Mouse (Mus musculus): ENCODE measurements at regions not wholly inside any gene's neighbourhood (a gene's known extent, or its start where the extent isn't known, plus 50 kb on each side); places are given as distances from the start of the nearest gene placed in this dataset.

DNA sequence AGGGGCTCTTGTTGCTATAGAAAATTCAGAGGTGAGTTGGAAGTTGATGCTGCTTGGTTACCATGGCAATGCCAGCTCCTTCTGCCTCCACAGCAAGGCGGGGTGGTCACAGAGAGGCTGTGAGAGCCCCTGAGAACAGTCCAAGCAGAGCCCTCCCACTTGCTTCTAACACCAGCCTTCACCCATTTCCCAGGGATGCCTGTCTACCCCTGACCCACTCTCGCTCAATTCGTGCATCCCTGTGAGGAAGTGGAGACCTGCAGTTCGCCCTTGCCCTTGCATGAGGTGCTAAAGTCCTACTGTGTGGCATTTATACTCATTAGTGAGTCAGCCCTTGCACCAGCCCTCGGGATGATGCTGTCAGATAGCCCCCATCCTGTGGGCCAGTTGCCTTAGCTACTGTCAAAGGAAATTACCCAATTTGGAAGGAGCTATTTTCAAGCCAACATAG lies 82.1 kb upstream of the Bod1 start:
- H3K36me3 ChIP-seq (ENCODE audit: control insufficient read depth, insufficient read depth, low read length): no peaks in the 10 kb centered on the region
- no peak overlapping the region for H3K4me2 ChIP-seq (ENCODE audit: low read length)
- H3K9me3 ChIP-seq (ENCODE audit: control insufficient read depth, low read length): no peaks in the 10 kb centered on the region
- no peaks in the 10 kb centered on the region for H3K27me3 ChIP-seq (ENCODE audit: control insufficient read depth, insufficient read depth, low read length)
- ATAC-seq (ENCODE audit: low FRiP score, low TSS enrichment) (peak; percentile 61; the same call in 1 of the 2 replicates), DNase-seq (peak; percentile 71)
- peaks cover 18% of the 10 kb centered on the region for H3K4me1 ChIP-seq (ENCODE audit: control insufficient read depth, insufficient read depth, low read length)
- no peak overlapping the region for H3K9ac ChIP-seq (replicated peaks; ENCODE audit: low read length)
- 44% methylated on average over 5 of the region's 5 CpGs for WGBS
- H3K27ac ChIP-seq (replicated peaks; ENCODE audit: low read depth, low read length): peak overlapping the region; percentile 82
- H3K4me3 ChIP-seq (replicated peaks; ENCODE audit: low read depth, low read length): no peak overlapping the region

DNA sequence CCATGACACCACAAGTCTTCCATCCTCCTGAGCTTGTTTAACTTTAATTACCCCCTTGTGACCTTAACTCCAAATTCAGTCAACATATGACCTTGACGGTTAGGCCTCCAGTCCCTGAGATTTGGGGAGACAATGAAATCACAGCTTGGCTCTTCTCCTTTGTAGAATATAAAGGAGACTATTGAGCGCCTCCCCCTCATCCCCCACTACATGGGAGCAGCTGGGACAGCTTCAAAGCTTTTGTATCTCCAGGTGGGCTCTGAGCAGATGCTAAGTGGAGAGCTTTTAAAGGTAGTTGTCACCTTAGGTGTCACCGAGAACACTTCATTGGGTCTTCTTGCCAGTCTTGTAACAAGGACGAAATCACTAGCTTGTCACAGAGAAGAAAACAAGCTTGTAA lies 82.7 kb upstream of the Bod1 start:
- H3K27me3 ChIP-seq (ENCODE audit: control insufficient read depth, insufficient read depth, low read length): no peaks in the 10 kb centered on the region
- H3K4me1 ChIP-seq (ENCODE audit: control insufficient read depth, insufficient read depth, low read length): peaks cover 20% of the 10 kb centered on the region
- H3K9me3 ChIP-seq (ENCODE audit: control insufficient read depth, low read length): no peaks in the 10 kb centered on the region
- DNase-seq: no peak
- no peak for ATAC-seq (ENCODE audit: low FRiP score, low TSS enrichment)
- peak overlapping the region; percentile 82 for H3K27ac ChIP-seq (replicated peaks; ENCODE audit: low read depth, low read length)
- H3K36me3 ChIP-seq (ENCODE audit: control insufficient read depth, insufficient read depth, low read length): no peaks in the 10 kb centered on the region
- no peak overlapping the region for H3K9ac ChIP-seq (replicated peaks; ENCODE audit: low read length)
- no peak overlapping the region for H3K4me3 ChIP-seq (replicated peaks; ENCODE audit: low read depth, low read length)
- no peak overlapping the region for H3K4me2 ChIP-seq (ENCODE audit: low read length)
- WGBS: 46% methylated on average over 4 of the region's 4 CpGs

DNA sequence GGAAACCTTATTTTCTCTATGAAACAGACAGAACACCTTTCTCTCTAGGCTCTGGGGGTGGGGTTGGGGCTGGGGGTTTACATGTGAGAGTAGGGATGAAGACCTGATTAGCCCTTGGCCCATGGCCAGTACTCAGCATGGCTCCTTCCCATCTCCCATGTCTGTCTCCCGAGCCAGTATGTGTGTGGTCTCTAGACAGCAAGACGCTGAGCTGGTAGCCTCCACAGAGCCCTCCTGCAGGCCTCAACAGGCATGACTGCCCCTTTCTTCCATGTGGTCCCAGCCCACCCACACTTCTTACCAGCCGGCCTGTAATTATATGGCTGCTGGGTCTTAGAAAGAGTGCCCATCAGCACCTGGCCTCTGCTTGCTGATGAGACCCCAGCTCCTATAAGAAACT lies 84.2 kb upstream of the Bod1 start:
- no peak overlapping the region for H3K4me3 ChIP-seq (replicated peaks; ENCODE audit: low read depth, low read length)
- ATAC-seq (ENCODE audit: low FRiP score, low TSS enrichment) (no peak), DNase-seq (no peak)
- H3K27ac ChIP-seq (replicated peaks; ENCODE audit: low read depth, low read length): no peak overlapping the region
- peaks cover 32% of the 10 kb centered on the region for H3K4me1 ChIP-seq (ENCODE audit: control insufficient read depth, insufficient read depth, low read length)
- no peaks in the 10 kb centered on the region for H3K36me3 ChIP-seq (ENCODE audit: control insufficient read depth, insufficient read depth, low read length)
- WGBS: 19% methylated on average over 3 of the region's 3 CpGs
- no peaks in the 10 kb centered on the region for H3K27me3 ChIP-seq (ENCODE audit: control insufficient read depth, insufficient read depth, low read length)
- no peak overlapping the region for H3K9ac ChIP-seq (replicated peaks; ENCODE audit: low read length)
- no peaks in the 10 kb centered on the region for H3K9me3 ChIP-seq (ENCODE audit: control insufficient read depth, low read length)
- no peak overlapping the region for H3K4me2 ChIP-seq (ENCODE audit: low read length)

DNA sequence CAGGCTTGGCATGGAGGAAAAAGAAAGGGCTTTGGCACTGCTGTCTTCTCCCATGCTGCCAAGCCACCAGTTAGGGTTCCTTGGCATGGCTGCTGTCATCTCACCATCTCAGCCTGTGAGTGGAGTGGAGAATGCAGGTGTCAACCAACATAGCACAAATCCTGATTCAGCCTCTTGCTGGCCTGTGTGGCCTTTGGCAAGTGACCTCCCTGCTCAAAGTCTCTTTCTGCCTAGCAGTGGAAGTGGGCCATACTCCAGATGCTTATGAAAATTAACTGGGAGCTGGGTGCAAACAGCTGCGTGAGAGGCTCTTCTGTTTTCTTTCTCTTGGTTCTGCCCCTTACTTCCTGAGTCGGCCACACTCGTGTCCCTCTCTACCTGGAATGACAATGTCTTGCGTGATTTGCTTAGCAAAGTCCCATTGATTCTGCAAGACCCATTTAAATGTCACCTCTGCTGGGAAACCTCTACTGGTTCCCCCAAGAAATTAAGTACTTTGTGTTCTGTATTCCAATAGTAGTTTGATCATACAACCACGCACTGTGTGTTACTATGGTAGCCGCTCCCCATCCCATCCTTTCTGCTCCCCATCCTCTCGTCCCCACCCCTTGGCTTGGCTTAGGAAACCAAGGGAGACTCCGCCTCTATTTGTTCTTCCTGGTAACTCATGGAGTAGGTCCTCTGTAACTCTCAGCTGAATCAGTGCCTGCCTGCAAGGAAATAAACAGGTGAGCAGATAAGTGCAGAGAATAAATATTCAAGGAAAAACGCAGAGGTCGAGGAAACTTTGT lies 84.9 kb upstream of the Bod1 start:
- no peak for DNase-seq
- H3K27me3 ChIP-seq (ENCODE audit: control insufficient read depth, insufficient read depth, low read length): no peaks in the 10 kb centered on the region
- H3K36me3 ChIP-seq (ENCODE audit: control insufficient read depth, insufficient read depth, low read length): no peaks in the 10 kb centered on the region
- no peak overlapping the region for H3K27ac ChIP-seq (replicated peaks; ENCODE audit: low read depth, low read length)
- no peak overlapping the region for H3K4me2 ChIP-seq (ENCODE audit: low read length)
- no peaks in the 10 kb centered on the region for H3K9me3 ChIP-seq (ENCODE audit: control insufficient read depth, low read length)
- 88% methylated on average over 10 of the region's 10 CpGs for WGBS
- peaks cover 32% of the 10 kb centered on the region for H3K4me1 ChIP-seq (ENCODE audit: control insufficient read depth, insufficient read depth, low read length)
- no peak for ATAC-seq (ENCODE audit: low FRiP score, low TSS enrichment)
- H3K4me3 ChIP-seq (replicated peaks; ENCODE audit: low read depth, low read length): no peak overlapping the region
- H3K9ac ChIP-seq (replicated peaks; ENCODE audit: low read length): no peak overlapping the region

DNA sequence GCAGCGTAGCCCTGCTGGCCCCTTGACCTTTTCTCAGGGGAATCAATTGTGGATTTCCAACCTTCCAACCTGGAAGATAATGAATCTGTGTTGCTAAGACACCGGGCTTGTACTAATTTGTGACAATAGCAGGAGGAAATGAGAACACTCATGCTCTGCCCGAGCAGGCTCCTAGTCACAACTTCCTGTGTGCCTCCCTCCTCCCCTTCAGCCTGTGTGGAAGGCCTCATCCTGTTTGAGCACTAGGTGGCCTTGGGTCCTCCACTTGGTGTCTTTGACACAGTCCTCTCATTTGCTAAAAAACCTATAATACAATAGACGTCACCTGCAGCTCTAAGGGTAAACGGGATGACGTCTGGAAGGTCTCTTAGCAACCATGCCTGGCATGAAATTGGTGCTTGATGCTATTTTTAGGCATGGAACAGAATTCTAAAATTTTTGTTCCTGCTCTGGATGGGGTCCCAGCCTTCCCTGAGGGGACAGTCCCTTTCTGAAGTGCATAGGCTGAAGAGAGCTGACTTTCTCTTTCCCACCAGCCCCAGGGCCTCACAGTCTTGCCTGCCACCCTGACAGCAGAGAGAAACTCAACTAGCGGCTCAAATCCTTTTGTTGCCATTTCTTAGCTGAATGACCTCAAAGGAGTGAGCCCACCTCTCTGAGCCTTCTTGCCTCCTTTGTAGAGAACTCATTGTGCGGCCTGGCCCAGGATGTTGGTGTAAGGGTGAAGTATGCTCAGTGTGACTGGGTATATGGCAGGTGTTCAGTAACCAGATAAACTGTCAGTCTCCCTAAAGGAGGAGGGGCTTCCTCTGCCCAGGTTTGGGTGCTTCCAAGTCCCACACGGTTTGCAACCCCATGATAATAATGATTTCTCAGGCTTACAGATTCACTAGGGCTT lies 88.4 kb upstream of the Bod1 start:
- ATAC-seq (ENCODE audit: low FRiP score, low TSS enrichment): no peak
- WGBS: 24% methylated on average over 9 of the region's 9 CpGs
- Histone ChIP-seq H3K27me3 (ENCODE audit: control insufficient read depth, insufficient read depth, low read length) (no peaks in the 10 kb centered on the region), H3K9me3 (ENCODE audit: control insufficient read depth, low read length) (no peaks in the 10 kb centered on the region), H3K9ac (replicated peaks; ENCODE audit: low read length) (no peak overlapping the region), H3K4me2 (ENCODE audit: low read length) (no peak overlapping the region), H3K4me1 (ENCODE audit: control insufficient read depth, insufficient read depth, low read length) (peaks cover 14% of the 10 kb centered on the region), H3K27ac (replicated peaks; ENCODE audit: low read depth, low read length) (no peak overlapping the region), H3K36me3 (ENCODE audit: control insufficient read depth, insufficient read depth, low read length) (no peaks in the 10 kb centered on the region), H3K4me3 (replicated peaks; ENCODE audit: low read depth, low read length) (no peak overlapping the region)
- peak; percentile 47 for DNase-seq

DNA sequence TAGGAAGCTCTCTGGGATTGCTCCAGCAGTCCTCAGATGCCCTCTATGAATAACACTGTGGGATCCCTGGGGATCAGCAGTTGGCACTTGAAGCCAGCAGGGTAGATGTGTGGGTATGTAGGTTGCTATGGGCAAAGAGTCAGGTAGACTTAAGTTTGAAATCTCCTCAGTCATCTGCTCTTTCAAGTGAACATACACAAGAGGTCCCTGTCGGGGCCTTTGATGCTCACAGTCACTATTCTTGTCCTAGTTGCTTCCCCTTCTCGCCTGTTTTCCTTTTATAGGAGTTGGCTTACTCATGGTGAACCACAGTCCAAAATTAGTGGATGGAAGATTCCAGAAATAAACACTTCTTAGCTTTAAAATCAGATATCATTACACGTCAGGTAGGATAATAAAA lies 92.2 kb upstream of the Bod1 start:
- ATAC-seq (ENCODE audit: low FRiP score, low TSS enrichment): no peak
- WGBS: 87% methylated on average over 3 of the region's 3 CpGs

DNA sequence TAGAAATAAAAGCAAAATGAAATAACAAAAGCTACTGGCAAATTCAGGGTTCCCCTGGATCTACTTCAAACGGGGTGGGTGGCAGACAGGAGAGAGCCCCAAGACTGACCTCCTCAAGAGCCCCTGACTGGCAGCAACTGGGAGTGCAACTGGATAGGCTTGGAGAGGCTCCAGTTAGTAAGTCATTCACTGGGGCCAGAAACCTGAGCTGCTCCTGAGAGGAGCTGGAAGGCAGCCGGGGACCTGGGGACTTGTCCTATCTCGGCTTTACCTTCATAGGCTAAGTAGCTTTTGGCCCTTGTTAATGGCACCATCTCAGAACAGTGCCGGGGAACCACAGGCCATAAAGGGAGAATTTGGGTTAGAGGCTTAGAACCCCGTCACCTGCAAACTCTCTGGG lies 94.6 kb upstream of the Bod1 start:
- Histone ChIP-seq H3K36me3 (ENCODE audit: control insufficient read depth, insufficient read depth, low read length) (no peaks in the 10 kb centered on the region), H3K4me2 (ENCODE audit: low read length) (no peak overlapping the region), H3K27me3 (ENCODE audit: control insufficient read depth, insufficient read depth, low read length) (no peaks in the 10 kb centered on the region), H3K4me3 (replicated peaks; ENCODE audit: low read depth, low read length) (no peak overlapping the region), H3K9ac (replicated peaks; ENCODE audit: low read length) (no peak overlapping the region), H3K4me1 (ENCODE audit: control insufficient read depth, insufficient read depth, low read length) (peaks cover 13% of the 10 kb centered on the region; the same call in 1 of the 2 replicates), H3K9me3 (ENCODE audit: control insufficient read depth, low read length) (no peaks in the 10 kb centered on the region), H3K27ac (replicated peaks; ENCODE audit: low read depth, low read length) (no peak overlapping the region)
- ATAC-seq (ENCODE audit: low FRiP score, low TSS enrichment): no peak
- WGBS: 94% methylated on average over 5 of the region's 5 CpGs
- no peak for DNase-seq

More for the DNA sequence above, 92.2 kb upstream of the Bod1 start:
- no peaks in the 10 kb centered on the region for H3K36me3 ChIP-seq (ENCODE audit: control insufficient read depth, insufficient read depth, low read length)
- DNase-seq: no peak
- no peaks in the 10 kb centered on the region for H3K9me3 ChIP-seq (ENCODE audit: control insufficient read depth, low read length)
- H3K27me3 ChIP-seq (ENCODE audit: control insufficient read depth, insufficient read depth, low read length): no peaks in the 10 kb centered on the region
- H3K9ac ChIP-seq (replicated peaks; ENCODE audit: low read length): no peak overlapping the region
- H3K27ac ChIP-seq (replicated peaks; ENCODE audit: low read depth, low read length): no peak overlapping the region
- no peak overlapping the region for H3K4me2 ChIP-seq (ENCODE audit: low read length)
- peaks cover 21% of the 10 kb centered on the region for H3K4me1 ChIP-seq (ENCODE audit: control insufficient read depth, insufficient read depth, low read length)
- H3K4me3 ChIP-seq (replicated peaks; ENCODE audit: low read depth, low read length): no peak overlapping the region

DNA sequence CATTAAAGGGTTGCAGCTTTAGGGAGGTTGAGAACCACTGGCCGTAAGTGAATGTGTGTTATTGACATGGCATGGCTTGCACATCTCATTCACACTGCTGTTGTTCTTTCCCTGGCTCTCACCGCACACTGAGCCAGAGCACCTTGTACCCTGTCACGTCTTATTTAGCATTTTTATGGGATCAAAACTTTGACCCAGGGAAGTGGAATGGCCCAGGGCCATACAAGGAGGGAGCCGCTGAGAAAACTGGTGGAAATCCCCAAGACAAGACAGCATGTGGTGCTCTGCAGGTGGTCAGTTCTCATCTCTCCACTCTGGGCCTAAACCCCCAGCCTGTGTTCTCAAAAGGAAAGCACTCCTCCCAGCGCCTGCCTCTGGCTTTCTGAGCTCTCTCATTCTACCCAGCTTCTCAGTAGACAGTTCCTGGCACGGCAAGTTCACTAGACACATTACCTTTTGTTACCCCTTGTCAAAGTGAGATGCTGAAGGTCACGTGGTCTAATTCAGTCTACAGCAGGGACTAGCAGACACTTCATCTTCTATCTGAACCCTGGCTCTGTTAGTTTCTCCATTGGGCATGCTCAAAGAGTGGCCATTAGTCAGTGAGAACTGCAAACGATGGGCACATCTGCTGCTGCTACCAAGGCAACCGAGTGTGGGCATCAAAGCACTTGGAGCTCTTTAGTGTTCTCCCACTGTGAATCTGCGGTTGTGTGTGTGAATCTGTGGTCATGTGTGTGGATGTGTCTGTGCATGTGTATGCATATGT lies 96.2 kb upstream of the Bod1 start:
- Histone ChIP-seq H3K36me3 (ENCODE audit: control insufficient read depth, insufficient read depth, low read length) (no peaks in the 10 kb centered on the region), H3K27ac (replicated peaks; ENCODE audit: low read depth, low read length) (peak overlapping the region; percentile 41; the same call in 1 of the 2 replicates), H3K4me3 (replicated peaks; ENCODE audit: low read depth, low read length) (no peak overlapping the region), H3K9ac (replicated peaks; ENCODE audit: low read length) (no peak overlapping the region), H3K4me2 (ENCODE audit: low read length) (no peak overlapping the region), H3K27me3 (ENCODE audit: control insufficient read depth, insufficient read depth, low read length) (no peaks in the 10 kb centered on the region), H3K9me3 (ENCODE audit: control insufficient read depth, low read length) (no peaks in the 10 kb centered on the region), H3K4me1 (ENCODE audit: control insufficient read depth, insufficient read depth, low read length) (peaks cover 16% of the 10 kb centered on the region; the same call in 1 of the 2 replicates)
- 33% methylated on average over 10 of the region's 10 CpGs for WGBS
- DNase-seq (peak; percentile 62), ATAC-seq (ENCODE audit: low FRiP score, low TSS enrichment) (peak; percentile 36)
